Mouse (Mus musculus): ENCODE measurements around the gene Tmc1. TPM values are rescaled to one million over a fixed set of nuclear protein-coding genes. Genes with fewer than 3 reads are reported as not detected.

Gene Tmc1
- total and polyA plus RNA-seq, 3 experiments, result 0.14 TPM; not detected in 2

DNA sequence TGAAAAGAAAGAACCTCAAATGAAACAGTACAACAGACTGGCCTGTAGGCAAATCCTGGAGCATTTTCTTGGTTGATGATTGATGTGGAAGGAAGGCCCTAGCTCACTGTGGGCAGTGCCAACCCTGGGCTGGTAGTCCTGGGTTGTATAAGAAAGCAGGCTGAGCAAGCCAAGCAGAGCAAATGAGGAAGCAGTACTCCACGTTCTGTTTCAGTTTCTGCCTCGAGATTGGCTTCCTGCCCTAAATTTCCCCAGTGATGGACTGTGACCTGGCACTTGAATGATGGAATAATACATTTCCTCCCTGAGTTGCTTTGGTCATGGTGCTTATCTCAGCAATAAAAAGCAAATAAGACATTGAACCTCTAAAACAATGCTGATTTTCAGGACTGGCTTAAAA lies 72.8 kb downstream of the Tmc1 start:
- WGBS, result 22% methylated on average over 2 of the region's 2 CpGs
- no peak overlapping the region for H3K9ac ChIP-seq (ENCODE audit: low read depth, low read length)
- no peaks in the 10 kb centered on the region for H3K27me3 ChIP-seq (ENCODE audit: control insufficient read depth, insufficient read depth, low read length)
- H3K79me2 ChIP-seq (replicated peaks; ENCODE audit: control insufficient read depth, insufficient read depth, low read length), result no peaks in the 10 kb centered on the region
- TF ChIP-seq POLR2A (IDR thresholded peaks at IDR 0.05; ENCODE audit: insufficient read depth, low read depth, low read length) (no peak), CTCF (IDR thresholded peaks at IDR 0.05) (no peak), EP300 (IDR thresholded peaks at IDR 0.05; ENCODE audit: insufficient read depth, low read depth, low read length) (no peak)
- H3K27ac ChIP-seq, result no peak overlapping the region
- no peaks in the 10 kb centered on the region for H3K4me1 ChIP-seq (ENCODE audit: control insufficient read depth, insufficient read depth, low read length)
- H3K4me3 ChIP-seq, result no peak overlapping the region
- no peaks in the 10 kb centered on the region for H3K36me3 ChIP-seq (ENCODE audit: control insufficient read depth, insufficient read depth, low read length)
- no peak for DNase-seq
- intact Hi-C loops (cut with DNase I), result no loop called here

DNA sequence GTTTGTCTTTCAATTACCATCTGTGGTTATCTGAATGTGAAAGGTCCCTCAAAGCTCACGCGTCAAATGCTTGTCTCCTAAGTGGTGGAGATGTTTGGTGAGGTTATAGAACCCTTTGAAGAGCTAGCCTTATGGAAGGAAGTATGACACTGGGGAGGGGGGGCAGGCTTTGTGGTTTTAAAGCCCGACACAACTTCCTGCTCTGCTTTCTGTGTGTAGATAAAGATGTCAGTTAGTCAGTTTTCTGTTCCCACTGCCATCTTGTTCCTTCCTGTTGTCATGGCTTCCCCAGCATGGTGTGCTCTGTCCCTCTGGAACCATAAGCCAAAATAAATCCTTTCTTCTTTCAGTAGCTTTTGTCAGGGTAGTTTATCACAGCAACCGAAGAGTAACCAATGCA lies 78.1 kb downstream of the Tmc1 start:
- WGBS, result 47% methylated on average over 4 of the region's 4 CpGs
- no peak for DNase-seq
- H3K79me2 ChIP-seq (replicated peaks; ENCODE audit: control insufficient read depth, insufficient read depth, low read length), result no peaks in the 10 kb centered on the region
- no peaks in the 10 kb centered on the region for H3K36me3 ChIP-seq (ENCODE audit: control insufficient read depth, insufficient read depth, low read length)
- no peak overlapping the region for H3K27ac ChIP-seq
- TF ChIP-seq POLR2A (IDR thresholded peaks at IDR 0.05; ENCODE audit: insufficient read depth, low read depth, low read length) (no peak), CTCF (IDR thresholded peaks at IDR 0.05) (no peak), EP300 (IDR thresholded peaks at IDR 0.05; ENCODE audit: insufficient read depth, low read depth, low read length) (no peak)
- intact Hi-C loops (cut with DNase I), result no loop called here
- H3K4me3 ChIP-seq, result no peak overlapping the region
- no peak overlapping the region for H3K9ac ChIP-seq (ENCODE audit: low read depth, low read length)
- H3K27me3 ChIP-seq (ENCODE audit: control insufficient read depth, insufficient read depth, low read length), result no peaks in the 10 kb centered on the region
- H3K4me1 ChIP-seq (ENCODE audit: control insufficient read depth, insufficient read depth, low read length), result no peaks in the 10 kb centered on the region

DNA sequence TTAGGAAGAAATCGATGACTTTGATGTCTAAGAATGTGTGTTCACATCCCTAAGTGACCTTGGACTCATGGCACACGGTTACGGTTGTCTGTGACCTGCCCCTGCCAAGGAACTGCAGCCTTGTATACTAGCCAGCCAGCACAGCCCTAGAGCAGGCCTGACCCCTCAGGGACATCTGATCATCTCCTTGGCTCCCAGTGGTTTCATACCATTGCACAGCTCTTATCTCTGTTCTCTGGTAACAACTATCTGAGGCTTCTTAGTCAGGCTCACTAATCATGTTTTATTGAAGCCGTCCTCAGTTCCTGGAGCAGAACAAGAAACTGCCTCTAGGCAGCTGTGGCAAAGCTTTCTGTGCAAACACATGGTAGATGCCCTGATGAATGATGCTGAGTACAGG lies 92.2 kb downstream of the Tmc1 start:
- H3K79me2 ChIP-seq (replicated peaks; ENCODE audit: control insufficient read depth, insufficient read depth, low read length), result no peaks in the 10 kb centered on the region
- 68% methylated on average over 4 of the region's 4 CpGs for WGBS
- no peak overlapping the region for H3K27ac ChIP-seq
- no peaks in the 10 kb centered on the region for H3K27me3 ChIP-seq (ENCODE audit: control insufficient read depth, insufficient read depth, low read length)
- H3K9ac ChIP-seq (ENCODE audit: low read depth, low read length), result no peak overlapping the region
- DNase-seq, result no peak
- H3K4me1 ChIP-seq (ENCODE audit: control insufficient read depth, insufficient read depth, low read length), result no peaks in the 10 kb centered on the region
- H3K4me3 ChIP-seq, result no peak overlapping the region
- TF ChIP-seq EP300 (IDR thresholded peaks at IDR 0.05; ENCODE audit: insufficient read depth, low read depth, low read length) (no peak), POLR2A (IDR thresholded peaks at IDR 0.05; ENCODE audit: insufficient read depth, low read depth, low read length) (no peak), CTCF (IDR thresholded peaks at IDR 0.05) (no peak)
- no peaks in the 10 kb centered on the region for H3K36me3 ChIP-seq (ENCODE audit: control insufficient read depth, insufficient read depth, low read length)
- intact Hi-C loops (cut with DNase I), result no loop called here

DNA sequence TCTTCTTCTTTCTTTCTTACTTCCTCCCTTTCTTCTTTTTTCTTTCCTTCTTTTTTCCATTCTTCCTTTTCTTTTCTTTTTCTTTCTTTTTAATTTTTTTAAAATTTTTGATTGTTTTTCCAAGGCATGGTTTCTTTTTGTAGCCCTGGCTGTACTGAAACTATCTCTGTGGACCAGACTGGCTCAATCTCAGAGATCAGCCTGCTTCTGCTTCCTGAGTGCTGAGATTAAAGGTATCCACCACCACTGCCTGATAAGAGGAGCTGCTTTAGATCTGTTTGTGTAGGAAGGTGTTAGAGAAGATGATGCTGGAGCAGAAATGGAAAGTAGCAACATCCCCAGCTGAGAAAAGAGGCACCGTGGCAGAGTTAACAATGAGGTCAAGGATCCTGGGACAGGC lies 93.7 kb downstream of the Tmc1 start:
- no peaks in the 10 kb centered on the region for H3K4me1 ChIP-seq (ENCODE audit: control insufficient read depth, insufficient read depth, low read length)
- H3K4me3 ChIP-seq, result no peak overlapping the region
- H3K27me3 ChIP-seq (ENCODE audit: control insufficient read depth, insufficient read depth, low read length), result no peaks in the 10 kb centered on the region
- H3K27ac ChIP-seq, result no peak overlapping the region
- DNase-seq, result no peak
- H3K36me3 ChIP-seq (ENCODE audit: control insufficient read depth, insufficient read depth, low read length), result no peaks in the 10 kb centered on the region
- no peak for TF ChIP-seq CTCF (IDR thresholded peaks at IDR 0.05)
- TF ChIP-seq EP300 (IDR thresholded peaks at IDR 0.05; ENCODE audit: insufficient read depth, low read depth, low read length), result no peak
- H3K9ac ChIP-seq (ENCODE audit: low read depth, low read length), result no peak overlapping the region
- no peaks in the 10 kb centered on the region for H3K79me2 ChIP-seq (replicated peaks; ENCODE audit: control insufficient read depth, insufficient read depth, low read length)
- intact Hi-C loops (cut with DNase I), result no loop called here
- WGBS, result 66% methylated on average over 1 of the region's 1 CpGs

DNA sequence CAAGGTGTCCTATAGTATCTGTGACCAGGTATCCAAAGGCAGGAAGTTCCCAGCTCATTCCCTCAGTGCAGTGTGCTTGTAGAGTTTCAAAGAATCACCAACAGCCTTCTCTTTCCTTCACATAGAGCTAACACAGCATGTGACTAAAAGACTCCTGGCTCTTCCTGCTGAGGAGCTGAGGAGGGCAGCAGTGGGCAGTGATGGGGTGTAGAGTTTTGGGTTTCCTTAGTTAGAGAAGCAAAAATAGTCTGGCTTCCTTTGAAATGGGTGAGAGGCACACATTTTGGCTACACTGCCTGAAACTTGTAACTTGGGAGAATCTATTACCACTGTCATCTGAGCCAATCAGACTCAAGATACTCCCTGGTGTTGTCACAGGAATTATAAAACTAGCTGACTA lies 96.2 kb downstream of the Tmc1 start:
- intact Hi-C loops (cut with DNase I), result no loop called here
- Histone ChIP-seq H3K27ac (no peak overlapping the region), H3K9ac (ENCODE audit: low read depth, low read length) (no peak overlapping the region), H3K36me3 (ENCODE audit: control insufficient read depth, insufficient read depth, low read length) (no peaks in the 10 kb centered on the region), H3K4me3 (no peak overlapping the region), H3K79me2 (replicated peaks; ENCODE audit: control insufficient read depth, insufficient read depth, low read length) (no peaks in the 10 kb centered on the region), H3K27me3 (ENCODE audit: control insufficient read depth, insufficient read depth, low read length) (no peaks in the 10 kb centered on the region), H3K4me1 (ENCODE audit: control insufficient read depth, insufficient read depth, low read length) (no peaks in the 10 kb centered on the region)
- no peak for DNase-seq
- TF ChIP-seq POLR2A (IDR thresholded peaks at IDR 0.05; ENCODE audit: insufficient read depth, low read depth, low read length) (no peak), EP300 (IDR thresholded peaks at IDR 0.05; ENCODE audit: insufficient read depth, low read depth, low read length) (no peak), CTCF (IDR thresholded peaks at IDR 0.05) (no peak)

DNA sequence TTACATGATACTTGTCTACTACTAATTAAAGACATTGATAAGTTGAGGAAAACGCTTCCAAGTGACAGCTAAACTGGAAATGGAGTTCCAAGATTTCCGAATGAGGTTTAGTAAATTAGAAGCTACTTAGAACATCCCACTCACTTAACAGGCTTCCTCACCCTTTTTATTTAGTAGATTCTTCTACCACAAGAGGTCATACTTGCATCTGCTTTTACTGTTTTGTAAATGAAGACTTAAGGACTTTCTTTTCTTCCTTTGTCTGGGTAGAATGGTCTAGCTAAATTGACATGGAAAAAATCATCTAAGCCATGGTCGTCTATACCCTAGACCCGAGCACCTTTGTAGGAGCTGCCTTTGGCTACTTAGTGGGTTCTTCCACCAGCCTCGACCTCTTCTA lies 105.1 kb downstream of the Tmc1 start:
- Histone ChIP-seq H3K79me2 (replicated peaks; ENCODE audit: control insufficient read depth, insufficient read depth, low read length) (no peaks in the 10 kb centered on the region), H3K4me3 (no peak overlapping the region), H3K27ac (no peak overlapping the region), H3K9ac (ENCODE audit: low read depth, low read length) (no peak overlapping the region), H3K4me1 (ENCODE audit: control insufficient read depth, insufficient read depth, low read length) (no peaks in the 10 kb centered on the region), H3K27me3 (ENCODE audit: control insufficient read depth, insufficient read depth, low read length) (no peaks in the 10 kb centered on the region), H3K36me3 (ENCODE audit: control insufficient read depth, insufficient read depth, low read length) (no peaks in the 10 kb centered on the region)
- DNase-seq, result no peak
- 53% methylated on average over 5 of the region's 5 CpGs for WGBS
- intact Hi-C loops (cut with DNase I), result no loop called here
- TF ChIP-seq CTCF (IDR thresholded peaks at IDR 0.05), result peak; percentile 50
- no peak for TF ChIP-seq POLR2A (IDR thresholded peaks at IDR 0.05; ENCODE audit: insufficient read depth, low read depth, low read length)
- no peak for TF ChIP-seq EP300 (IDR thresholded peaks at IDR 0.05; ENCODE audit: insufficient read depth, low read depth, low read length)
